Mouse (Mus musculus): ENCODE data around the gene Gm21988. TPM values are rescaled to one million over a fixed set of nuclear protein-coding genes. Genes with fewer than 3 reads are reported as not detected.

The Gm21988 gene
- 1 to 10 TPM; 3.9 to 6.7 (median 5.3) TPM for total RNA-seq (2022)

DNA sequence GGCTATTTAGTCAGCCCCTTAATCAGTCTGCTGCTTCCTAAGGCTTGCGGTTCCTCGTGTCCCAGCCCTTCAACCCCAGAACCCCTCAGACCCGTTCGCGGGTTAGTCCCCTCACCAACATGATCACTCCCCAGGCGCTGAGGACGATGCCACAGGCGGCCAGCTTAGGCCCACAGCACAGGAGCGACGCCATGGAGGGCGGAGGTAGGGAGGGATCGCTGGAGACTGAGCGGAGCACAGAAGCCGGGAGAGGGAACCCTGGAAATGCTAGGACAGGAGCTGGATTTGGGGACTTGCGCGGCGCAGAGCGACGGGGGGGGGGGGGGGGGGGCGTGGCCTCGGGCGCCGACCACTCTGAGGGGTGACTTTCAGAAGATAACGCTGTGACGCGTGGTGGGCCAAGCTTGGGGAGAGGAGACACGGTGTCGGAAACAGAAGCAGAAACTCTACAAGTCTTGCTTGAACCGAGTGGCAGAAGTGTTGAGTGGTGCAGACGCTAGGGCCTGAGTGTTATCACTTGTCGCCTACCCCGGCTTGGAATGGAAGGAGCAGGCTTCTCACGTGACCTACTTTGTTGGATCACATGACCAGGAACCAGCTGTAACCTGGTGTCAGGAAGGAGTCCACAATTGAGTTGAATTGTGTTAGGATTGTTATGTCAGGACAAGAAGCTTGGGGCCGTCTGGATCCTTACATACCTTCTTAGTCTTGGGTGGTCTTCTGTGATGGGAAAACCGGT lies at the start of gene Gm21988, which contains the start of gene Rnasek:
TSS of gene Gm21988 (minus strand) at position 290 of the 739 bp plus-strand sequence.
TSS of gene Rnasek (minus strand) at position 302 of the 739 bp plus-strand sequence.
- DNase-seq: peak; percentile 75

DNA sequence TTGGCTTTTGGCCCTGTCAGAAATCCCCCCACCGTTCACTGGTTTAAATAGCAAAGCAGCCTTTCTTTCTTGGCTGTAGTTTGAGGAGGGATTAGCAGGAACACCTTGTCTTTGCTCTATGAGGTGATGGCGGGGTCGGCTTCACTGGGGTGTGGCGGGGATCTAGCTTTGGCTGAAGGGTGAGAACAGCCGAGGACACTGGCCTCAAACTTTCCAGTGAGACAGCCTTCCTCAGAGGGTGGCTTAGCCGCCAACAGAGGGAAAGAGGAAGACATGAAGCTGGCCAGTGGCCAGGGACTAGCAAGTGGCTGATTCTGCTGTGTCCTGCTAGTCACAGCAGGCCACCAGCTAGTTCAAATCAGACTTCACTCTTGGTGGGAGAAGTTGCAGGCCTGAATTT lies 49.6 kb upstream of the Gm21988 start:
- no peak for DNase-seq

DNA sequence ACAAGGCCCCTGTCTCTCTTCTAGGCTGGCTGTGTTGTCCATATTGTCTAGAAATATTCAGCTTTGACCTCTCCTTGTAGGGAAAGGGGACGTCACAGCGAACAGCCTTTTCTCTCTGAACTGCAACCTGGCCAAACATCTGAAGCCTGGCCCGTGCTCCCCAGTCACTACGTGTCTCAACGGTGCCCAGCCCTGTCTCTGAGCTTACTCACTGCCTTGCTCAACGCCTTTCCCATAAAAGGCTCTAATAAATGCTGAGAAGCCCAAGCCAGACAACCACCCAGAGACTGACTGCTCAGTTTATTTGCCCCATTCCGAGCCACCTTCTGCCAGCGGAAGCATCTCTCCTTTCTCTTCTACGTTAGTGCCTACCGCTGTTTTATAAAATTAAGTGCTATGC lies 48.5 kb upstream of the Gm21988 start:
- no peak for DNase-seq

DNA sequence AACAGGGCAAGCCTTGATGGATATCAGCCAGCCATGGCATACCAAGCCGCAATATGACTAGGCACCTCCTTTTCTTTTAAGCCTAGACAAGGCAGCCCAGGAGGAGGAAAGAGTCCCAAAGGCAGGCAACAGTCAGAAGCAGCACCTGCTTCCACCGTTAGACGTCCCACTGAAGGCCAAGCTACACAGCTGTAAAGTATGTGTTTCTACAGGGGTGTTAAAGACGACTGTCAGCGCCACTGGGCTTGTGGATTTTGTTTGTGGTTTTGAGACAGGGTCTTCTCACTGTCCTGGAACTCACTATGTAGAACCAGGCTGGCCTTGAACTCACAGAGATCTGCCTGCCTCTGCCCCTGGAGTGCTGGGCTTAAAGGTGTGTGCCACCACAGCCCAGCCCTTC lies 46.1 kb upstream of the Gm21988 start:
- no peak for DNase-seq

DNA sequence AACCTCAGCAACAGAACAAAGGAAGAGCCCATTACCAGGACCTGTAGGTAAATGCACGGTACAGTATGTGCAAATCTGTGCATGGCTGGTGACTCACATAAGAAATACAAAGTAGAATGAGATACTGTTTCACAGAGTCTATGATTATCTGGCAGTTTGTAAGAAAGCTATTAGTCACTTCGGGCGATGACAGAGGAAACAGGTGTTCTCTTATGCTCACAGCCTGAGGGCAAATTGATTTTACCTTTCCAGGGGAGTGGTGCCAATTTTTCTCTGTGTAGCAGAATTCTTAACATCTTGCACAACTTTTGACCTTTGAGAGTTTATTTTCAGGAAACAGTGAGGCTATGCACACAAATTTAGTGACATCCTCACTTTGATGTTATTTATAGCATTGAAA lies 45.1 kb upstream of the Gm21988 start:
- no peak for DNase-seq

DNA sequence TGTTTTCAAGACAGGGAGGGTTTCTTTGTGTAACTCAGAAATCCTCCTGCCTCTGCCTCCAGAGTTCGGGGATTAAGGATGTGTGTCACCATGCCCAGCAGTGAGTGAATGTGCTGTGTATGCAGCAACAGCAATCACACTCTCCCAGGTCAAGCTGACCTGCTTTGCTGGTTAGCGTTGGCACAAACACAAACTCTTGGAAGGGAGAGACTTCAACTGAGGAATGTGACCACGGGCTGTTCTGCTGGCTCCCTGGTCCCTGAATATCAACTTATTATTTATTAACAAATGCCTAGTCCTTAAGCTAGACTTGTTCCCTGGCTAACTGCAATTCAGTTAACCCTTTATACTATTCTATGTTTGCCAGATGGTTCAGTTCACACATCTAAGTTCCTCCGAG lies 44.0 kb upstream of the Gm21988 start:
- DNase-seq: no peak

DNA sequence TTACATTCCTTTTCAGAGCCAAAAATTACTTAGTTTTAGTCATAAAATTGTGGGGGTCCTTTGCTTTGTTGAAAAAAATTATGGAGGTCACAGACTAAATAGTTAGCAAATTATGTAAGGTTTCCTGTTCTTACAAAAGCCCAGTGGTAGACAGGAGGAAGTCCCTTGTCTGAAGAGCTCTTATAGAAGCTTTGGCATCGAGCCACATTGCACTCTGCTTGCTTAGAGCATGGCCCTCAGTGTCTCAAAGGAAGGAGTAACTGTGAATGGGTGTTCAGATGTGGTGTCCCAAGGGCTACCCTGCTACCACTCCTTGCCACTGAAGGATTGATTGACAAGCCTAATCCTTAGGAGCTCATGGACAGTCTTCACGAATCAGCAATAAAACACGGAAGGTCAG lies 40.8 kb upstream of the Gm21988 start:
- DNase-seq: no peak

DNA sequence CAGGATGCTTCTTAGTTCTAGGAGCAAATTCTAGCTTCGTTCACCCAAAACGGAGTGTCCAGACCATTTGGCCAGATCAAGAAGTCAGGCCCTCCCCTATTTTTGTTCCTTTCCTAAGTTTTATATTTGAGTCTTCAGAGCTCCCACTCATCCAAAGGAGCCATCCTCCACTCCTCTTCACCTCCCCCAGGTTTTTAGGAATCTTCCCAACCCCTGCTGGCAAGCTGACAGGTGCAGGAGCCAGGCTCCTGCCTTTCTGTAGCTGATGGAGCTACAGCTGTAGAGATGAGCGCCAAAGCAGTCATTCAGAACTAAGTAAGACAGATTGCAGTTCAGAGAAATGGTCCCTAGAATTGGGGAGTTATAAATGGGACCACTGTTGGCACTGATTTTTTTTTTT lies 39.3 kb upstream of the Gm21988 start:
- DNase-seq: no peak

DNA sequence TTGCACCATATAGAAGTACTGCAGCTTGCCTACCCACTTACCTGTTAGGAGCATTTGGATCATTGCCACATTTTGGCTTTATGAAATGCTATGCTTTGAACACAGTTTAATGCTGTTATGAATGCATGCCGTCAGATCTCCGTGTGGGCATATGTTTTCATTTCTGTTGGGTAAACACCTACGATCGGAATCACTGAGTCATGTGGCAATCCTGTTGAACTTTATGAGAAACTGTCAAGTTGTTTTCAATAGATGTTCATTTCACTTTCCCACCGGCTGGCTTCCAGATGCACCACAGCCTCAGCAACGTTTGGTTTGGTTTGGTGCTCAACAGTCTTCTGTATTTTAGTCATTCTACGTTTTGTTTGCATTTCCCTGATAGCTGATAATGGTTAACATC lies 32.0 kb upstream of the Gm21988 start:
- no peak for DNase-seq

DNA sequence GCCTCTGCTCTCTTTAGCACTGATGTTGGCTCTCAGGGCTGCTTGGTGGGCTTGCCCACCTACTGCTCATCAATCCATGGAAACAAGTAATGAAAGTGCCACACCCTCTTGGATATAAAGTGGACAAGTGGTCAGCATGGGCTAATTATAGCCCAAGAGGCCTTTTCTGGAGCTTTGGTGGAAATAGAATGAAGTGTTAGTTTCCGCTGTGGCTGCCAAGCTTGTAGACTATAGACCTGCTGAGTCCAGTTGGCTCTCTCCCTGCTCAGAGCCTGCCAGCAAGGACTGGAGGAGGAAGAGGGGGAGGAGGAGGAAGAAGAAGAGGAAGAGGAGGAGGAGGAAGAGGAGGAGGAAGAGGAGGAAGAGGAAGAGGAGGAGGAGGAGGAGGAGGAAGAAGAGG lies 26.8 kb upstream of the Gm21988 start:
- no peak for DNase-seq

DNA sequence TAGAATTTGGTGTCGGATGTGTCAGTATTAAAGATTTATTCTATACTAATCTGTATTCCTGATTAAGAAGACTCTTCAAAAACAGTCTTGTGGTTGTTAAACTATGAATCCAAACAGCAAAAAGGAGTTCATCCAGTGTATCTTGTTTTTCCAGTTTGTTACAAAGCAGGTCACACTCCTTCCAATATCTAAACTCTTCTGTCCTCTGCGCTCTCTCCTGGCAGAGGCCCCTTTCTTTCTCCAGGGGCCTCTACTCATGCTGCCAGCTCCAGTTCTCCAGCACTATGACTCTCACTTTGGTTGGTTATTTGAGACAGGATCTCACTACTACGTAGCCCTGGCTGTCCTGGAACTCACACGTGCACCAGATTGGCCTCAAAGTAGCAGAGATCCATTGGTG lies 26.2 kb upstream of the Gm21988 start:
- DNase-seq: no peak

DNA sequence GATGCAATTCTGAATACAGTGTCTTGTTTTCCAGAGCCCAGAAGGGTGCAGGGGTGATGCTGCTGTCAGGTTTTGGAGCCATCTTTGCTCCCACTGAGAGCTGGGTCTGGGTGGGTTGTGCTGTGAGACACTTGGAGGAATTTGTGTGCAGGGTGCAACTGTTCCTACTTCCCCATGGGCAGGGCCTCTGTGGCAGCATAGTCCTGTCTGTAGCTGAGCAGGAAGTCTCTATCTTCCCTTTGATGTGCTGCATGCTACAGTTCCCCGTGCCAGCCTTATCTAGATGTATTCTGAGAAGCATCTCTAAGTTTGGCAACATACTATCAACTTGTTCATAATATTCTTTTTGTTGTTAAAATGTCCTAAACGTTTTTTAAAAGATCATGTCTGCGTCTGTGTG lies 25.6 kb upstream of the Gm21988 start:
- DNase-seq: no peak

DNA sequence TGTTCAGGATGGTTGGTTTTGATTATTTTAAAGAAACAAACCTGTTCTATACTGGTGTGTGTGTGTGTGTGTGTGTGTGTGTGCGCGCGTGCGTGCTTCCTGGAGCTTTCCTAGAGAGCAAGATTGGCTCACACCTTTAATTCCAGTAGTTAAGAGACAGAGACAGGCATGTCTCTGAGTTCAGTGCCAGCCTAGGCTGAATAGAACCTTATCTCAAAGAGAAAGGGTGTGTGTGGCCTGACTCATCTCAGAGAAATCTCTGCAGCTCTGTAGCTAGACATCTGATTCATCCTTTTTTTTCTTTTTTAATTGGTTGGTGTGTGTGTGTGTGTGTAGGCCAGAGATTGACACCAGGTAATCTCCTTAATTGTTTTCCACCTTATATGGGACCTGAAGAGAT lies 19.4 kb upstream of the Gm21988 start:
- no peak for DNase-seq

DNA sequence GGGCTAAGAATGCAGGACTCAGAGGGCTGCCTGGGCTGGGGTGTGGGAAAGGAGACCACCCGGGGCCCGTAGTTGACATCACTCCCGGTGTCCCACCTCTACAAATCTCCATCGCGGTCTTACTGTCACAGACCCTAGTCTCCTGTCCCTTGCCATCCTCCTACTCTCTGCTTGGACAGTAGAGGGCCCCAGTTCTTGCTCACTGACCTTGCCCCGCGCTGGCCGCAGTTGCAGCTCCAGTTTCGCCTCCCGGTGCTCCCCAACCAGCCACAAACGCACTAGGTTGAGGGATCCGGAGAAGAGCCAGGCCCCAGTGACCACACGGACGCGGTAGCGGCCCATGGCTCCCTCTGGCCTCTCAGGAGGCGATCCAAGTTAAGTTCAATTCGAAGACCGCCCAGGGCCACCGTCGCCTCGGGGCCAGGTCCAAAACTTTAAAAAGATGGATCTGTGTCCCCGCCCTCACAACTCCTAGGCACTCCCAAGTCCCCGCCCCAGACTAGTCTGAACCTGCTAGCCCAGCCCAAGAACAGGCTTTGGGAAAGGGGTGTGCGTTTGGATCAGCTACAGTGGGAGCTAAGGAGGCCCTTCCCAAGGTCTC lies 15.4 kb upstream of the Gm21988 start, which contains the start of gene Alox12:
TSS of gene Alox12 (minus strand) at position 423 of the 601 bp plus-strand sequence.
- no peak for DNase-seq

DNA sequence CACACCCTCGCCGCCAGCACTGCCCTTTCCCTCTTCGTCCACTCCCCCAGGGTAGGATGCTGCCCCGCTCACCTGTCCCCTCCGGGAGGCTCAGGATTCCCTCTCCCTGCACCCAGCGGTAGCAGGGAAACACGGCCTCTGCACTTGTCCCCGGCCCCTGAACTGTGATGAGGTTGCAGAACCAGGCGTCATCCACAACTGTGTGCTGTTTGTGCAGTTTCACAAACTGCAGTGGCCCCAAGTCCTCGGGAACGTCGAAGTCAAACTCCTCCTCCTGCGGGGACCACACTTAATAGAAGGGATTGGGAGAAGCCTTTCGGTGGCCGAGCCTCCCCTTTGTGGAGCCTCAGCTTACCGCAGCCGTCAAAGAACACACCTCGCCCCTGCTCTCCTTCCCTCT lies 14.7 kb upstream of the Gm21988 start:
- no peak for DNase-seq

DNA sequence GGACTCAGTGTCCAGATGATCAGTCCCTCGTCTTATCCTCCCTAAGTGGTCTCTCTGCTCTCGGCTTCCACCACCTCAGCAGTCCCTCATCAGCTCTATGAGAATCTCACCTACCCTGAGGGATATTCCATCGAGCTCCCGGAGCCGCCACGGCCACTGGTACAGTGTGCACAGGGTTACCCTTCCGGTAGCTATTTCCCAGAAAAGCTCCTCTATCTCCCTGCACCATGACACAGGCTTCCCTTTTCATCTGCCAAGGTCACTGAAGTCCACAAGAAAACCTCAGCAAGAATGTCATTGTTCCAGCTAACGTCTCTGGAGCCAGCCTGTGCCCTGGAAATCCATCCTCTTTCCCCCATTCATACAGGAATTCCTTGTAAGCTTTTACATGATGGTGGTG lies 12.2 kb upstream of the Gm21988 start:
- no peak for DNase-seq

DNA sequence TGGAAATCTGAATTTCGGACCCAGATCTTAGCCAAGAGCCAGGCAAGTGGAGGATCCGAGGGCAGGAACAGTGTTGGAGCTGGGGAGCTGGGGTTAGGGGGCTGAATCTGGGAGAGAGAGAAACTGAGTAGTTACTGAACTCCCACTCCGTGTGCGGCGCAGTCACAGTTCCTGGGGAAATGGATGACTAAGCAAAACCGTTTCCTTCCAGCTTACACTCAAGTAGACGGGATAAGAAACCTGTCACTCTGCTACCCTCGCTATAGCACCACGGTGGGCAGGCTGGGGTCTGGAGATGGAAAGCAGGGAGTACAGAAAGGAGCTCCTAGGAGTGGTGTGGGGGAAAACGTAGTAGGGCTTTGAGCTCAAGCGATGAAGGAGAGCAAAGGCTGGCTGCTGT lies 10.5 kb upstream of the Gm21988 start:
- no peak for DNase-seq

DNA sequence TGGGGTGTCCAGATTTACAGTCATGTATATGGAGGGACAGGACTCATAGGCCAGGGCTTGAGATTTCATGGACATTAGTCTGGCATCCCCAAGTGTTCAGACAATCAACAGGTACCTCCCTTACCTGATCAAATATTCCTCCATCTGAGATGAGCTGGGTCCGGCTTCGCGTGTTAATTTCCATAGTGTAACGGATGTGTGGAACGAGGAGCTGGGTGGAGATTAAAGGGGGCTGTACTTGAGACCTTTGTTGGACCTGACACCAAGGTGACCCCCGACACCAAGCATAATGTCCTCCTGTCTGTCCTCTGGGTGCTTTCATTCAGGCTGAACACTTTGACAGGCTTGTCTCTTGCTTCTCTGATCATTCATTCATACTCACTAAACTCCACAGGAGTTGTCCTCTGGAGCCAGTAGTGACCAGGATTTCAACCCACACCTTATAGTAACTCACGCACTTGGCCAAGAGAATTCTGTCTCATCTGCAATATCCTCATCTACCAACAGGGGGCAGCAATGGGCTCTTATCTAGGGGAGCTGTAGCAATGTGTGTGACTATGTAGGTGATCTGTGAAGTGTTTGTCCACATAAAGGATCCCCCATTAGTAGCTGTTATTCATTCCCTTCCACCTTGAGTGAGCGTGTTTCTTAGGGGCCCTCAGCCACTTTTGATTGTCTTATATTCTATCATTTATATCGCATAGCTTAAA lies 7.7 kb upstream of the Gm21988 start:
- no peak for DNase-seq

DNA sequence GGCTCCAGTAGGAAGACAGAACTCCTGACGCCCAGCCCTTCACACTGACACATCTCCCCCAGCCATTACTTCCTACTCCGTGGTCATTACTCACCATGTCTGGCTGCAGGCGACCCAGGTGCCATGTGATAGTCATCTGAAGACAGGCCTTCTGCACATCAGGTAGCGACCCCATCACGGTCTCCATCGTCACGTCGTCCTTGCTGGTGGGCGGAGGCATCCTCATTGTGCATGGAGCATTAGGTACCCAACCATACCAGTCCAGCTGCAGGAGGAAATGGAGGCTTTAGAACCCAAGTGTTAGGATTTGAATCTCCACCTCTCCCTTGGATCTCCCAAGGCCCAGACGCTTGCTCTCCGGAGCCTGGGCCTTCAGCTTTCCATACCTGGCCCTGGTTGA lies 3.0 kb upstream of the Gm21988 start:
- no peak for DNase-seq

DNA sequence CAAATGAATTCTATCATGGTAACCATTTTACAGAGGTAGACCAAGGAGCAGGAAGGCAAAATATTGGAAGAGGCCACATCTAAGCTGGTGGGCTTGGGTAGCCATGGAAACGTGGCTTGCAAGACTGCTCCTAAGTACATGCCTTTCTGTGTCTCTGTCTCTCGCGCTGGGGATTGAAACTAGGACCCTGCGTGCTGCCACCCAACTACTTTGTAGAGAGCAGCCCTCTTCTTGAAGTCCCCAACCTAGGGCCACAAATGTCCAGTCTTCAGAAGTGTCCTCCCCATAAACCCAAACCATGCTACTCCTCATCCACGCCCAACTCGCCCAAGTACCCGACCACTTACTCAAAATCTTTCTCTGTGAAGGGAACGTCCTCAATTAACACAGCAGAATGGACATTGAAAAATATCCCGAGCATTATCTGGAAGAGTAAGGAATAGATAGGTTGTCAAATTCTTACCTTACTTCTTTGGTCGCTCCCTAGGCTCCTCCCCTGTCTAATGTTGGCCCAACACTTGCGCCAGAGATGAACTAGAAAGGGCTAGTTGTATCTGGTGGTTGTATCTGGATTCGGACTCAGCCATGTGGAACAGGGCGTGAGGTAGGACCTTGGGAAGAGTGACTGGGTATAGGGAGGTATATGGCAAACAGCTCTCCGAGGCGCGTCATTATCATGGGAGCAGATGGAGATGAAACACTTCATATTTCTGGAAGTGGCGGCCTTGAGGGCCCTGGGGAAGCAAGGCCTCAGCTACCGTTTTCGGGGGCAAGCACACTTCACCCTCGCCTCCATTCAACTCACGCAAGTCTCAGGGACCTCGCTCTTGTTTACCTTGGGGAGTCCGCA lies 814 bp downstream of the Gm21988 start:
- DNase-seq: no peak

DNA sequence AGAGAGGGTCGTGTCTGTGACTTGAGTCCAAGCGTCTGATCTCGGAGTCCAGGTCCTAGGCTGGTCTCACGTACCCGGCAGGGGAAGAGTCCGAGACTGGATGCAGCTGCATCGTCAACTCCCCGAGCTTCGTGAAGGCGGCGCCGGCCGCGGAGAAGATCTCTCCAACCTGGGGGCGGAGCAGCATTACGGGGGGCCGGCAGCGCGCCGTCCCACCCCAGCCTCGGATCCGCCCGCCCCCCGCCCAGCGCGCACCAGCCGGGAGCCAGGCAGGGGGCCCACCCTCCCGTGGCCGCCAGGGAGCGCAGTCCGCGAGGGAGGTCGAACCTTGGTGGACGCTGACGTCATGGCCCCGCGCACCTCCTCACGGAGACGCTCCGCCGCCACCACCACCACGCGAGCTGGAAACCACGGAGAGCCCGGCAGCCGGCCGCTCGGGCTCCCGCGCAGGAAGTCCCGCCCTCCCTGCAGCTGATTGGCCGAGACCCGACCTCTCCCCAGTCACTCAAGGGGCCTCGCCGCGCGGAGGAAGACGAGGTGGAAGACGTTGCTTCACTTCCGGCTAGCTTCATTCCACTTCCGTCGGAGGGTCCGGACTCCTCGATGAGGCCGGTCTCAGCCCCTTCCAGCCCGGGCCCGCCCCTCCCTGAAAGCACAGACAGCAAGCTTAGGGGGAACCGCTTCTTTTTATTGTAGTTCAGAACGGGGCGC lies 2.0 kb downstream of the Gm21988 start, which contains the start of gene 0610010K14Rik:
TSS of gene 0610010K14Rik (minus strand) at position 458 of the 711 bp plus-strand sequence.
- peak; percentile 96 for DNase-seq

DNA sequence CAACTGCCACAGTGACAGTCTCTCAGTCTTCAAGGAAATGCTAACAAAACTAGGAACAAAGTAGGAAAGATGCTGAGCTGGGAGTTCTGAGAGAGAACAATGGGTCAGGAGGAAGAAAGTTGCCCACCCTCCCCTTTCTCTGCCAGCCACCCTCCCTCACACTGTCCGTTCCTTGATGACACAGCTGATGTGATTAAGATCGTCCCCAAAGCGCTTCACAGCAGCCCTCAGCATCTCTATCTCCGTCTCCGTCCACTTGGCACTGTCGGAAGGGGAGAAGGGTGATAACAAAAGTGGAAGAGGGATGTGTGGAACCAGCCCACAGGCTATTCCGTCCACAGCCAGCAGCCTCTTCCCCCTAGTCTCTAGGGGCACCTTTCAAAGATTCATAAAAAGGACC lies 2.9 kb downstream of the Gm21988 start:
- DNase-seq: no peak

Data from adrenal gland, adult 8-10 months (tissue).